Mouse (Mus musculus) bone marrow, adult 2 months (tissue): ENCODE data around the gene Rai14.

Source experiments
- CTCF ChIP-seq: fragments of 200-500 bp; IDR thresholded peaks from 2 replicates; pipeline ENCODE4 v1.5.1; 2011; ENCODE audit warnings: low read length, control low read depth; ENCODE audit not compliant: control insufficient read depth, insufficient read depth
- POLR2A ChIP-seq: fragments of 200-500 bp; IDR thresholded peaks from 2 replicates; pipeline ENCODE4 v1.6.1; 2011; ENCODE audit warnings: low read depth, mild to moderate bottlenecking, control low read depth, low read length, borderline replicate concordance; ENCODE audit not compliant: control insufficient read depth

DNA sequence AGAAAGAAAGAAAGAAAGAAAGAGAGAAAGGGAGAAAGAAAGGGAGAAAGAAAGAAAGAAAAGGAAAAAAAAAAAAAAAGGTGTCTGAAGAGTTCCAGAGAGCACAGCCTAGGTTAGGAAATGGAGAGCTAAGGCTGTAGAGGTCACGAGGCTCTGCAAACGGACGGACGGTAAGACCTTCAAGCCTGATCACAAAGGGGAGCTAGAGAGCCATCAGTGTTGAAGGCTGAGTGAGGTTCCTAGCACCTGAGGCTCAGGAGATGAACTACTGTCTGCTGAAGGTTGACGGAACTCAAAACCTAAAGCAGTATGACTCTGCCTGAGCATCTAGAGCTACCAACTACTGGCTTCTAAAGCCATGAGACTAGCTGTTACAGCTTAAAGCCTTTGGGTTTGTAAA is 179.8 kb downstream of the Rai14 start:
- TF ChIP-seq POLR2A = no peak
- no peak for TF ChIP-seq CTCF
